Mouse (Mus musculus): ENCODE measurements around the gene Fgfr2.

DNA sequence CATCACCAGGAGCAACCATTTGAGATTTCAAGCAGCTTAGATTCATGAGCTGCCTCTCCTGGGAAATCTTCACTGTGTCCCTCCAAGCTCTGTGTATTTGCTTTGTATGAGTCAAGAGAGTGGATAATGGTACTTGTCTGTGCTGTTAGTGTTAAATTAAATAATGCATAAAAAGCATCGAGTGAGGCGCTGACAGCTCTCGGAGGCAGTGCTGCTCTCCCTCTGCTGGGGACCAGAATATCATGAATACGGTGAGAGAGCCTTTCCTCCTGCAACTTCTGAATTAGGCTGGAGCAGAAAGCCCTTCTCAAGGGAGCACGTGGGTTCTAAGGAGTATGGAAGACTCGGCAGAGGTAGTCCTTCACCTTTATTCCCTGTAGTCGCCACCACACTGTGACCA, 998.2 kb downstream of the Fgfr2 start:
- TF ChIP-seq MAFK (IDR thresholded peaks at IDR 0.05; ENCODE audit: insufficient read depth, low read depth, low read length) (no peak), CHD2 (IDR thresholded peaks at IDR 0.05; ENCODE audit: low read depth, low read length) (no peak)
